Mouse (Mus musculus): ENCODE results near the gene Nkx2-1.

GRCm38 (mm10) chr12:56514831-56515230 is 21.9 kb downstream of the Nkx2-1 start:
- TF ChIP-seq CTCF (IDR thresholded peaks at IDR 0.05; ENCODE audit: low read depth) (no peak), EP300 (IDR thresholded peaks at IDR 0.05; ENCODE audit: low read depth) (no peak)

All from heart, postnatal 0 days (tissue).